Mouse (Mus musculus): Measurements from ENCODE around the gene Gm7138. TPM values are rescaled to one million over a fixed set of nuclear protein-coding genes. Genes with fewer than 3 reads are reported as not detected.
"Not testable (repeated sequence)": the region's sequence is repeated elsewhere in the genome, so short reads cannot be mapped to it uniquely, and the experiment has no call there.

Gm7138 gene
- polyA plus RNA-seq, 1 experiment from 2014 or later = not detected

- H3K4me2 ChIP-seq (replicated peaks; ENCODE audit: low read depth); H3K27me3 ChIP-seq (replicated peaks; ENCODE audit: control insufficient read depth, insufficient read depth, low read length); ATAC-seq; H3K36me3 ChIP-seq (ENCODE audit: control insufficient read depth, insufficient read depth); H3K9me3 ChIP-seq (ENCODE audit: control insufficient read depth); H3K4me3 ChIP-seq (ENCODE audit: low read depth, low read length); H3K27ac ChIP-seq (ENCODE audit: low read depth, low read length); H3K4me1 ChIP-seq (replicated peaks; ENCODE audit: control insufficient read depth, insufficient read depth, low read length); H3K9ac ChIP-seq (ENCODE audit: low read depth, low read length): not testable (repeated sequence)
- 80% methylated on average over 1 of the region's 1 CpGs for WGBS
Observed at GRCm38 (mm10) chr10:77771225-77771624, 5.5 kb downstream of the Gm7138 start, which contains the start of gene Gm3238. TSS of gene Gm3238 (minus strand) at chr10:77771325.

- H3K27me3 ChIP-seq (replicated peaks; ENCODE audit: control insufficient read depth, insufficient read depth, low read length) = no peaks in the 10 kb centered on the region
- H3K4me1 ChIP-seq (replicated peaks; ENCODE audit: control insufficient read depth, insufficient read depth, low read length) = no peaks in the 10 kb centered on the region
- TF ChIP-seq CTCF (IDR thresholded peaks at IDR 0.05; ENCODE audit: low read depth) = no peak
- no peak overlapping the region for H3K27ac ChIP-seq (ENCODE audit: low read depth, low read length)
- H3K36me3 ChIP-seq (ENCODE audit: control insufficient read depth, insufficient read depth) = no peaks in the 10 kb centered on the region
- H3K4me3 ChIP-seq (ENCODE audit: low read depth, low read length) = no peak overlapping the region
- H3K9ac ChIP-seq (ENCODE audit: low read depth, low read length) = no peak overlapping the region
- no peak overlapping the region for H3K4me2 ChIP-seq (replicated peaks; ENCODE audit: low read depth)
- no peaks in the 10 kb centered on the region for H3K9me3 ChIP-seq (ENCODE audit: control insufficient read depth)
- WGBS = 82% methylated on average over 1 of the region's 1 CpGs
- no peak for ATAC-seq
Observed at GRCm38 (mm10) chr10:77769727-77770126, 7.0 kb downstream of the Gm7138 start.

GRCm38 (mm10) chr10:77759582-77759981 is 17.2 kb downstream of the Gm7138 start, which contains the start of gene Gm3233:
TSS of gene Gm3233 (minus strand) at chr10:77759682.
- H3K4me2 ChIP-seq (replicated peaks; ENCODE audit: low read depth); H3K9ac ChIP-seq (ENCODE audit: low read depth, low read length); H3K4me3 ChIP-seq (ENCODE audit: low read depth, low read length); H3K36me3 ChIP-seq (ENCODE audit: control insufficient read depth, insufficient read depth); ATAC-seq; H3K27ac ChIP-seq (ENCODE audit: low read depth, low read length); H3K9me3 ChIP-seq (ENCODE audit: control insufficient read depth); H3K4me1 ChIP-seq (replicated peaks; ENCODE audit: control insufficient read depth, insufficient read depth, low read length); H3K27me3 ChIP-seq (replicated peaks; ENCODE audit: control insufficient read depth, insufficient read depth, low read length): not testable (repeated sequence)
- WGBS = no CpG with 5 or more reads among the region's 1 CpGs

DNA sequence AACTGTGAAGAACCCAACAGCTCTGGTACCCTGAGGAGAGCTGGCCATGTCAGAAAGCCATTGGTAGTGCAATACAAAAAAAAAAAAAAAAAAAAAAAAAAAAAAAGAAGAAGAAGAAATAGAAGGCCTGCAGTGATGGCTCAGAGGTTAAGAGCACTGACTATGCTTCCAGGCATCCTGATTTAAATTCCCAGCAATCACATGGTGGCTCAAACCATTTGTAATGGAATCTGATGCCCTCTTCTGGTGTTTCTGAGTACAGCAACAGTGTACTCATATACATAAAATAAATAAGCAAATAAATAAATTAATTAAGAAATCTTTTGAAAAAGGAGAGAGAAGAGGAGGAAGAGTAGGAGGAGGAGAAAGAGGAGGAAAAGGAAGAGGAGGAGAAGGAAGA is 23.3 kb downstream of the Gm7138 start:
- Histone ChIP-seq H3K4me3 (ENCODE audit: low read depth, low read length) (no peak overlapping the region), H3K4me2 (replicated peaks; ENCODE audit: low read depth) (no peak overlapping the region), H3K4me1 (replicated peaks; ENCODE audit: control insufficient read depth, insufficient read depth, low read length) (no peaks in the 10 kb centered on the region), H3K36me3 (ENCODE audit: control insufficient read depth, insufficient read depth) (no peaks in the 10 kb centered on the region), H3K9ac (ENCODE audit: low read depth, low read length) (no peak overlapping the region), H3K27me3 (replicated peaks; ENCODE audit: control insufficient read depth, insufficient read depth, low read length) (no peaks in the 10 kb centered on the region), H3K9me3 (ENCODE audit: control insufficient read depth) (no peaks in the 10 kb centered on the region), H3K27ac (ENCODE audit: low read depth, low read length) (no peak overlapping the region)
- TF ChIP-seq CTCF (IDR thresholded peaks at IDR 0.05; ENCODE audit: low read depth) = peak; percentile 31
- no peak for ATAC-seq

- not testable (repeated sequence) for H3K36me3 ChIP-seq (ENCODE audit: control insufficient read depth, insufficient read depth); H3K9ac ChIP-seq (ENCODE audit: low read depth, low read length)
Observed at GRCm38 (mm10) chr10:77752312-77752711, 24.4 kb downstream of the Gm7138 start.

GRCm38 (mm10) chr10:77751254-77751653 is 25.5 kb downstream of the Gm7138 start, which contains the start of gene Gm9736:
TSS of gene Gm9736 (minus strand) at chr10:77751354.
- not testable (repeated sequence) for H3K9ac ChIP-seq (ENCODE audit: low read depth, low read length); H3K4me2 ChIP-seq (replicated peaks; ENCODE audit: low read depth); H3K27me3 ChIP-seq (replicated peaks; ENCODE audit: control insufficient read depth, insufficient read depth, low read length); ATAC-seq; H3K36me3 ChIP-seq (ENCODE audit: control insufficient read depth, insufficient read depth); H3K27ac ChIP-seq (ENCODE audit: low read depth, low read length); H3K9me3 ChIP-seq (ENCODE audit: control insufficient read depth); H3K4me3 ChIP-seq (ENCODE audit: low read depth, low read length); H3K4me1 ChIP-seq (replicated peaks; ENCODE audit: control insufficient read depth, insufficient read depth, low read length)
- 67% methylated on average over 1 of the region's 1 CpGs for WGBS

More at GRCm38 (mm10) chr10:77752312-77752711, 24.4 kb downstream of the Gm7138 start:
- ATAC-seq; H3K4me3 ChIP-seq (ENCODE audit: low read depth, low read length); H3K27ac ChIP-seq (ENCODE audit: low read depth, low read length); H3K27me3 ChIP-seq (replicated peaks; ENCODE audit: control insufficient read depth, insufficient read depth, low read length); H3K9me3 ChIP-seq (ENCODE audit: control insufficient read depth); H3K4me2 ChIP-seq (replicated peaks; ENCODE audit: low read depth); H3K4me1 ChIP-seq (replicated peaks; ENCODE audit: control insufficient read depth, insufficient read depth, low read length): not testable (repeated sequence)
- WGBS = 61% methylated on average over 3 of the region's 3 CpGs
- peak; percentile 33 for TF ChIP-seq CTCF (IDR thresholded peaks at IDR 0.05; ENCODE audit: low read depth)

GRCm38 (mm10) chr10:77750686-77751085 is 26.1 kb downstream of the Gm7138 start:
- WGBS = 77% methylated on average over 1 of the region's 1 CpGs
- not testable (repeated sequence) for H3K4me2 ChIP-seq (replicated peaks; ENCODE audit: low read depth); H3K4me3 ChIP-seq (ENCODE audit: low read depth, low read length); H3K27me3 ChIP-seq (replicated peaks; ENCODE audit: control insufficient read depth, insufficient read depth, low read length); H3K36me3 ChIP-seq (ENCODE audit: control insufficient read depth, insufficient read depth); H3K9ac ChIP-seq (ENCODE audit: low read depth, low read length); H3K9me3 ChIP-seq (ENCODE audit: control insufficient read depth); H3K4me1 ChIP-seq (replicated peaks; ENCODE audit: control insufficient read depth, insufficient read depth, low read length); ATAC-seq; H3K27ac ChIP-seq (ENCODE audit: low read depth, low read length)

DNA sequence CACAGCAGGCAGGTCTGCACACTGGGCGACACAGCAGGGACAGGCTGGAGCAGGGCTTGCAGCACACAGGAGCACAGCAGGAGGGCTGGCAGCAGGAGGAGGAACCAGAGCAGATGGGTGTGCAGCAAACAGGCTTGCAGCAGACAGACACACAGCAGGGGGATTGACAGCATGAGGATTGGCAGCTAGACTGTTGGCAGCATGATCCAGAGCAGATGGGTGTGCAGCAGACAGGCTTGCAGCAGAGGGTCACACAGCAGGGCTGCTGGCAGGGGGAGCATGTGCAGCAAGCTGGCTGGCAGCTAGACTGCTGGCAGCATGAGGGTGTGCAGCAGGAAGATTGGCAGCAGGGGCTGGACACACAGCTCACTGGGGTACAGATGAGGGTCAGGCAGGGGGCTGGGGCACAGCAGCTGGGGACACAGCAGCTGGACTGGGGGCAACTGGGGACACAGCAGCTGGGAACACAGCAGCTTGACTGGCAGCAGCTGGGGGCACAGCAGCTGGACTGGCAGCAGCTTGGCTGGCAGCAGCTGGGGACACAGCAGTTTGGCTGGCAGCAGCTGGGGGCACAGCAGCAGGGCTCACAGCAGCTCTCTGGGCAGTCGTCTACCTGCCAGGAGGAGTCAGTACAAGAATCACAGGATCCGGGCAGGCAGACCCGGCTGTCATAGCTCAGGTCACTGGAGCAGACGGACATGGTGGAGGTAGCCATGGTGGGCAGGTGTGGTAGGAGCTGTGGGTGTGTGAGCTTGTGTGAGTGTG is 34.6 kb downstream of the Gm7138 start, which contains the start of gene Gm18596:
TSS of gene Gm18596 (minus strand) at position 715 of the 765 bp plus-strand sequence.
- ATAC-seq = not testable (repeated sequence)

More for the DNA sequence above, 34.6 kb downstream of the Gm7138 start, which contains the start of gene Gm18596:
- H3K27me3 ChIP-seq (replicated peaks; ENCODE audit: control insufficient read depth, insufficient read depth, low read length); H3K4me2 ChIP-seq (replicated peaks; ENCODE audit: low read depth); H3K36me3 ChIP-seq (ENCODE audit: control insufficient read depth, insufficient read depth); H3K9ac ChIP-seq (ENCODE audit: low read depth, low read length); H3K4me3 ChIP-seq (ENCODE audit: low read depth, low read length); H3K27ac ChIP-seq (ENCODE audit: low read depth, low read length); H3K4me1 ChIP-seq (replicated peaks; ENCODE audit: control insufficient read depth, insufficient read depth, low read length); H3K9me3 ChIP-seq (ENCODE audit: control insufficient read depth): not testable (repeated sequence)
- WGBS = 66% methylated on average over 4 of the region's 5 CpGs
